Mouse (Mus musculus): Measurements from ENCODE around the gene Nmb.

GRCm38 (mm10) chr7:80873631-80874030 is 31.2 kb downstream of the Nmb start:
- TF ChIP-seq POLR2A (IDR thresholded peaks at IDR 0.05; ENCODE audit: control insufficient read depth, extremely low read depth, insufficient read depth, low read length, poor library complexity) (no peak), CTCF (IDR thresholded peaks at IDR 0.05; ENCODE audit: borderline replicate concordance, control insufficient read depth, extremely low read depth, insufficient read depth, low read length, poor library complexity) (no peak)

All from thymus, adult 2 months (tissue).